Mouse (Mus musculus) embryonic fibroblast, embryonic 13.5 days (primary cell): ENCODE data around the gene Anks3.

Experiments
- CTCF ChIP-seq: IDR thresholded peaks from 2 replicates; pipeline ENCODE4 v1.5.1; 2011; ENCODE audit warnings: mild to moderate bottlenecking, control low read depth, low read length, moderate library complexity, borderline replicate concordance; ENCODE audit not compliant: insufficient read depth
- POLR2A ChIP-seq: IDR thresholded peaks from 2 replicates; pipeline ENCODE4 v1.6.1; 2011; ENCODE audit warnings: low read depth, mild to moderate bottlenecking, control low read depth, low read length, moderate library complexity

GRCm38 (mm10) chr16:4907386-4907785 is 56.6 kb downstream of the Anks3 start:
- no peak for TF ChIP-seq CTCF
- TF ChIP-seq POLR2A = no peak
